Mouse (Mus musculus) stomach, postnatal 0 days (tissue): Measurements from ENCODE around the gene Iqschfp.

Experiments used
- CTCF ChIP-seq: IDR thresholded peaks from 2 replicates; pipeline ENCODE4 v1.5.1; 2016; ENCODE audit warnings: antibody characterized with exemption, low read depth, mild to moderate bottlenecking, moderate library complexity
- EP300 ChIP-seq: optimal IDR thresholded peaks from 2 replicates; pipeline ENCODE3; 2016; ENCODE audit warnings: antibody characterized with exemption

- TF ChIP-seq CTCF = no peak
- TF ChIP-seq EP300 = no peak
Measured at GRCm38 (mm10) chr3:67974340-67974998, 82.4 kb downstream of the Iqschfp start.
